Mouse (Mus musculus) spleen, adult 2 months (tissue): ENCODE measurements around the gene Zbtb34. TPM values are rescaled to one million over a fixed set of nuclear protein-coding genes. Genes with fewer than 3 reads are reported as not detected.
A peak's percentile ranks its signal among the peaks of the same experiment; 100 is the strongest.

Experiments
- DNase-seq, 2 experiments: peaks; one replicate each; pipeline versions ENCODE4 v3.0.0 to v3.0.0-alpha.2; 2012 to 2021; ENCODE audit warnings: low spot score in 2 of 2, low read depth in 1 of 2
- H3K27ac ChIP-seq: fragments of 200-500 bp; 2 replicates; pipeline ENCODE4 v1.5.1; 2012; ENCODE audit warnings: low read length, inconsistent platforms; ENCODE audit not compliant: insufficient read depth
- H3K27me3 ChIP-seq: fragments of 200-500 bp; 2 replicates; pipeline ENCODE4 v1.6.1; 2012; ENCODE audit warnings: mild to moderate bottlenecking, moderate library complexity, low read length, inconsistent platforms; ENCODE audit not compliant: control insufficient read depth, insufficient read depth
- H3K36me3 ChIP-seq: fragments of 200-500 bp; 2 replicates; pipeline ENCODE4 v1.6.1; 2012; ENCODE audit warnings: mild to moderate bottlenecking, low read length, inconsistent platforms; ENCODE audit not compliant: control insufficient read depth, insufficient read depth
- H3K4me1 ChIP-seq: fragments of 200-500 bp; 2 replicates; pipeline ENCODE4 v1.6.1; 2011; ENCODE audit warnings: inconsistent platforms; ENCODE audit not compliant: control insufficient read depth, insufficient read depth, insufficient read length
- H3K4me3 ChIP-seq: fragments of 200-500 bp; 2 replicates; pipeline ENCODE4 v1.5.1; 2011; ENCODE audit warnings: mild to moderate bottlenecking, inconsistent platforms; ENCODE audit not compliant: insufficient read depth, insufficient read length; ENCODE audit errors: extremely low read depth
- CTCF ChIP-seq: fragments of 200-500 bp; IDR thresholded peaks from 2 replicates; pipeline ENCODE4 v1.5.1; 2011; ENCODE audit warnings: mild to moderate bottlenecking, inconsistent platforms; ENCODE audit not compliant: insufficient read depth, insufficient read length, insufficient replicate concordance; ENCODE audit errors: extremely low read depth
- POLR2A ChIP-seq: fragments of 200-500 bp; IDR thresholded peaks from 2 replicates; pipeline ENCODE4 v1.6.1; 2011; ENCODE audit warnings: low read depth, low read length, inconsistent platforms
- WGBS: fragments of 180-500 bp; shearing (Covaris S2); methylation state at CpG from one replicate; pipeline ENCODE4 v1.1.7; 2018; 5-methylcytosine and 5-hydroxymethylcytosine counted together
- polyA plus RNA-seq: library from polyadenylated mRNA; depleted of rRNA; stranded (reverse); fragments of >200 nt; gene quantifications from 2 replicates; pipeline ENCODE4 v1.2.3, GENCODE M21; 2012

Zbtb34 gene
- polyA plus RNA-seq, 1 experiment = 6.5 TPM

DNA sequence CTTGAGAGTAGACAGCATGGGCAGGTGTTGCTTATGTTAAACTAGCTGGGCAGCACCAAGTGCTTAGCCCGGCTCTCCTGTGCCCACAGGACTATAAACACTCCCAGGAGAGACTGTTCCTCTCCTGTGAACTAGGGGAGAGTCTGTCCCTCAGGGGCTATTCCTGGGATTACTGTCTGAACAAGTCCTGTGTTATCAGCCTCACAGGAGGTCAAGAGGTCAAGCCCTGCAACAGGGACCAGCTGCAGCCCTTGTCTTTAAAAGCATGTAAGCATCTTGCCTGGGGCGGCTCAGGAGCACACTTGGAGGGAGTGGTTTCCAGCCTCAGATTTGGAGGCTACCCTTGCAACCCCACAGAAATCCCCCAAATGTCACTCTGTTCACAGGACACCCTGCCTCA is 7.3 kb upstream of the Zbtb34 start:
- no peak overlapping the region for H3K27ac ChIP-seq
- no peak overlapping the region for H3K4me3 ChIP-seq
- WGBS = 88% methylated on average over 2 of the region's 2 CpGs
- H3K27me3 ChIP-seq = no peaks in the 10 kb centered on the region
- H3K4me1 ChIP-seq = no peaks in the 10 kb centered on the region
- DNase-seq = no peak
- no peaks in the 10 kb centered on the region for H3K36me3 ChIP-seq
- TF ChIP-seq POLR2A (no peak), CTCF (no peak)

GRCm38 (mm10) chr2:33437184-33437583 is 6.1 kb upstream of the Zbtb34 start:
- DNase-seq = no peak
- no peak overlapping the region for H3K4me3 ChIP-seq
- no peaks in the 10 kb centered on the region for H3K27me3 ChIP-seq
- WGBS = 84% methylated on average over 11 of the region's 11 CpGs
- H3K36me3 ChIP-seq = no peaks in the 10 kb centered on the region
- TF ChIP-seq POLR2A = no peak
- no peak for TF ChIP-seq CTCF
- H3K27ac ChIP-seq = no peak overlapping the region
- H3K4me1 ChIP-seq = no peaks in the 10 kb centered on the region

GRCm38 (mm10) chr2:33436035-33436580 is 5.0 kb upstream of the Zbtb34 start:
- H3K4me3 ChIP-seq = no peak overlapping the region
- no peaks in the 10 kb centered on the region for H3K4me1 ChIP-seq
- H3K36me3 ChIP-seq = no peaks in the 10 kb centered on the region
- TF ChIP-seq POLR2A = no peak
- TF ChIP-seq CTCF = no peak
- no peak for DNase-seq
- WGBS = 21% methylated on average over 16 of the region's 16 CpGs
- H3K27ac ChIP-seq = no peak overlapping the region
- no peaks in the 10 kb centered on the region for H3K27me3 ChIP-seq

GRCm38 (mm10) chr2:33435036-33435650 is 4.0 kb upstream of the Zbtb34 start:
- no peak overlapping the region for H3K4me3 ChIP-seq
- H3K36me3 ChIP-seq = no peaks in the 10 kb centered on the region
- H3K4me1 ChIP-seq = no peaks in the 10 kb centered on the region
- DNase-seq = no peak
- H3K27me3 ChIP-seq = no peaks in the 10 kb centered on the region
- no peak for TF ChIP-seq CTCF
- TF ChIP-seq POLR2A = no peak
- 80% methylated on average over 8 of the region's 8 CpGs for WGBS
- H3K27ac ChIP-seq = no peak overlapping the region

GRCm38 (mm10) chr2:33432877-33433276 is 1.8 kb upstream of the Zbtb34 start:
- DNase-seq = peak; percentile 37 to 55
- TF ChIP-seq CTCF = 0 out of 2 replicates have a peak, but pooled peaks have one; percentile 13
- no peak for TF ChIP-seq POLR2A
- Histone ChIP-seq H3K4me3 (no peak overlapping the region), H3K4me1 (no peaks in the 10 kb centered on the region; the same call in 1 of the 2 replicates), H3K36me3 (no peaks in the 10 kb centered on the region), H3K27me3 (no peaks in the 10 kb centered on the region), H3K27ac (no peak overlapping the region)
- 82% methylated on average over 5 of the region's 5 CpGs for WGBS

DNA sequence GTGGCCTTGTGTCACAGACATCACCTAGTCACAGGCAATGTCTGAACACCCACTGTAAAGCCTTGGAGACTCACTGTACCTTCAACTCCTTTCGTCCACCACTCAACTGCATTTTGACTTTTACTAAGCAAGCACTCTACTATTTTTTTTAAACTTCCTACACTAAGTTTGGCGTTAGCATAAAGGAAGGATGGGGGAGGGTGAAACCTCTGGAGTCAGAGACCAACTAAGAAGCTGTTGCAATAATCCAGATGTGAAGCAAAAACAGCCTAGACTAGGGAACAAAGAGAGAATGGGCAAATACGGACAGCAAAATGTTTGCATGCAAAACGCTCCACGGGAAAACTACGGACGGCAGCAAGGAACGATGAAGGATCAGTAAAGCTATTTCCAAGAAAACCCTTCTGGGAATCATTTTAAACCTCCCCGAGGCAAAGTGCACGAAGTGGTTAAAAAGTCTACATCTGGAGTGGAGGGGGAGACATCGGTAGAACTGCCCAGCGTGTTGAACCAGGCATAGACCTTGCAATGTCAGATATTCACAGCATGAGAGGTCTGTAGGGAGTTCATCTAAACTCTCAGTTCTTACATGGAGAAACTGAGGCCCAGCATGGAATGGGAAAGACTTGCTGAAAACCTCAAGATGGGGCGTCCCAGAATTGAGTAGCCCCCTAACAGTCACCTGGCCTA is 898 bp downstream of the Zbtb34 start:
- Histone ChIP-seq H3K36me3 (peaks cover 2% of the 10 kb centered on the region; the same call in 1 of the 2 replicates), H3K27me3 (no peaks in the 10 kb centered on the region), H3K4me3 (peak overlapping the region; percentile 100), H3K4me1 (no peaks in the 10 kb centered on the region; the same call in 1 of the 2 replicates), H3K27ac (peak overlapping the region; percentile 33)
- 4% methylated on average over 13 of the region's 13 CpGs for WGBS
- DNase-seq = no peak
- TF ChIP-seq CTCF (no peak), POLR2A (no peak)

- DNase-seq = peak in 1 of 2 experiments; percentile 14
- Histone ChIP-seq H3K4me3 (no peak overlapping the region), H3K4me1 (no peaks in the 10 kb centered on the region; the same call in 1 of the 2 replicates), H3K27ac (no peak overlapping the region), H3K27me3 (no peaks in the 10 kb centered on the region), H3K36me3 (peaks cover 4% of the 10 kb centered on the region)
- TF ChIP-seq CTCF = no peak
- TF ChIP-seq POLR2A = no peak
- 16% methylated on average over 6 of the region's 6 CpGs for WGBS
Measured at GRCm38 (mm10) chr2:33429339-33429738, 1.8 kb downstream of the Zbtb34 start.
